ENCODE assay signal across 8 mouse cellular contexts in genomic region chr9:21181421-21182220, GRCm38 (mm10). TPM values are rescaled to one million over a fixed set of nuclear protein-coding genes. Genes with fewer than 3 reads are reported as not detected.
A peak's percentile ranks its signal among the peaks of the same experiment; 100 is the strongest.
DNase-seq lines count a peak whose midpoint lies in the region; ATAC-seq and TF ChIP-seq lines count a peak whose summit lies in the region.

No protein-coding gene starts in this region.

- no peaks in the 10 kb centered on the region for H3K9me3 ChIP-seq in embryonic facial prominence, embryonic 15.5 days (replicated peaks)
- H3K9me3 ChIP-seq in hindbrain, embryonic 12.5 days (replicated peaks): no peaks in the 10 kb centered on the region
- H3K9me3 ChIP-seq in liver, embryonic 14.5 days (ENCODE audit: control insufficient read depth, low read length): no peaks in the 10 kb centered on the region
- no peaks in the 10 kb centered on the region for H3K9me3 ChIP-seq in neural tube, embryonic 15.5 days (replicated peaks)

- DNase-seq in urinary bladder, postnatal 25 days (ENCODE audit: low spot score): peak; percentile 50
- DNase-seq in urinary bladder, adult 2 months (ENCODE audit: low spot score): no peak
- DNase-seq in liver, embryonic 14.5 days (ENCODE audit: low read depth in 3 of 3, low spot score in 3 of 3): no peak
- DNase-seq in layer of hippocampus, adult 9-10 months (ENCODE audit: low spot score): no peak
- DNase-seq in frontal cortex, postnatal 25 days (ENCODE audit: low spot score in 2 of 2): no peak

- WGBS in embryonic facial prominence, embryonic 15.5 days: 8% methylated on average over 48 of the region's 48 CpGs
- 7% methylated on average over 48 of the region's 48 CpGs for WGBS in hindbrain, embryonic 12.5 days
- 2% methylated on average over 46 of the region's 48 CpGs for WGBS in liver, embryonic 14.5 days (ENCODE audit: insufficient replicate concordance)
- 12% methylated on average over 47 of the region's 48 CpGs for WGBS in neural tube, embryonic 15.5 days

- ATAC-seq in embryonic facial prominence, embryonic 15.5 days (ENCODE audit: insufficient number of reproducible peaks, low FRiP score, low TSS enrichment, low read depth): no peak
- no peak for ATAC-seq in hindbrain, embryonic 12.5 days (ENCODE audit: low FRiP score)
- ATAC-seq in liver, embryonic 14.5 days (ENCODE audit: insufficient read depth): 0 out of 2 replicates have a peak, but pooled peaks have one; percentile 27
- no peak for ATAC-seq in neural tube, embryonic 15.5 days (ENCODE audit: low FRiP score)

- peak overlapping the region; percentile 36 for H3K4me3 ChIP-seq in embryonic facial prominence, embryonic 15.5 days (replicated peaks)
- peak overlapping the region; percentile 18 for H3K4me3 ChIP-seq in hindbrain, embryonic 12.5 days
- peak overlapping the region; percentile 58 to 62 for H3K4me3 ChIP-seq in liver, embryonic 14.5 days (ENCODE audit: insufficient read depth in 1 of 2, low read depth in 2 of 2, low read length in 2 of 2)
- peak overlapping the region; percentile 24 for H3K4me3 ChIP-seq in neural tube, embryonic 15.5 days (replicated peaks)

- no peak for TF ChIP-seq CTCF in liver, embryonic 14.5 days (IDR thresholded peaks at IDR 0.05; ENCODE audit: low read depth)

- peak overlapping the region; percentile 48 for H3K4me2 ChIP-seq in embryonic facial prominence, embryonic 15.5 days (replicated peaks)
- peak overlapping the region; percentile 38 for H3K4me2 ChIP-seq in hindbrain, embryonic 12.5 days (replicated peaks)
- peak overlapping the region; percentile 71 for H3K4me2 ChIP-seq in liver, embryonic 14.5 days (ENCODE audit: low read depth)
- H3K4me2 ChIP-seq in neural tube, embryonic 15.5 days: peak overlapping the region; percentile 49

- H3K27ac ChIP-seq in embryonic facial prominence, embryonic 15.5 days (replicated peaks): no peak overlapping the region
- H3K27ac ChIP-seq in hindbrain, embryonic 12.5 days: no peak overlapping the region
- H3K27ac ChIP-seq in liver, embryonic 14.5 days: no peak overlapping the region
- no peak overlapping the region for H3K27ac ChIP-seq in neural tube, embryonic 15.5 days (replicated peaks)

- H3K27me3 ChIP-seq in embryonic facial prominence, embryonic 15.5 days: peaks cover 15% of the 10 kb centered on the region
- peaks cover 53% of the 10 kb centered on the region for H3K27me3 ChIP-seq in hindbrain, embryonic 12.5 days
- no peaks in the 10 kb centered on the region for H3K27me3 ChIP-seq in liver, embryonic 14.5 days (ENCODE audit: control insufficient read depth, insufficient read depth, low read length)
- H3K27me3 ChIP-seq in neural tube, embryonic 15.5 days (replicated peaks): peaks cover 38% of the 10 kb centered on the region

- no peaks in the 10 kb centered on the region for H3K36me3 ChIP-seq in embryonic facial prominence, embryonic 15.5 days
- H3K36me3 ChIP-seq in hindbrain, embryonic 12.5 days: no peaks in the 10 kb centered on the region
- no peaks in the 10 kb centered on the region for H3K36me3 ChIP-seq in liver, embryonic 14.5 days (replicated peaks; ENCODE audit: control insufficient read depth, insufficient read depth, low read depth)
- no peaks in the 10 kb centered on the region for H3K36me3 ChIP-seq in neural tube, embryonic 15.5 days

- peaks cover 32% of the 10 kb centered on the region for H3K4me1 ChIP-seq in embryonic facial prominence, embryonic 15.5 days
- peaks cover 8% of the 10 kb centered on the region; the same call in 1 of the 2 replicates for H3K4me1 ChIP-seq in hindbrain, embryonic 12.5 days
- H3K4me1 ChIP-seq in liver, embryonic 14.5 days (replicated peaks; ENCODE audit: control insufficient read depth in 2 of 2, insufficient read depth in 2 of 2, low read length in 1 of 2): peaks cover 3 to 15% of the 10 kb centered on the region in 2 experiments
- H3K4me1 ChIP-seq in neural tube, embryonic 15.5 days: peaks cover 10% of the 10 kb centered on the region

- TF ChIP-seq EP300 in liver, embryonic 14.5 days (IDR thresholded peaks at IDR 0.05; ENCODE audit: low read depth): no peak

- H3K9ac ChIP-seq in embryonic facial prominence, embryonic 15.5 days: peak overlapping the region; percentile 13
- H3K9ac ChIP-seq in hindbrain, embryonic 12.5 days: no peak overlapping the region
- peak overlapping the region; percentile 54 for H3K9ac ChIP-seq in liver, embryonic 14.5 days (replicated peaks)
- H3K9ac ChIP-seq in neural tube, embryonic 15.5 days (replicated peaks): no peak overlapping the region; the same call in 1 of the 2 replicates

RNA-seq across cellular contexts. Expression of gene Pde4a, which starts 16.1 kb away (rescaled TPM):
- polyA plus RNA-seq in urinary bladder, adult 2 months (2012; rRNA removed): 8.3 and 11.6 TPM in 2 replicates
- polyA plus RNA-seq in embryonic facial prominence, embryonic 15.5 days (2015; fragmentation: Nextera tagmentation; extraction: Ambion mirVana): 7.5 and 9.4 TPM in 2 replicates
- 11.4 and 11.7 TPM in 2 replicates for polyA plus RNA-seq in hindbrain, embryonic 12.5 days (2016; fragmentation: Nextera tagmentation; extraction: Ambion mirVana)
- 1.3 and 1.4 TPM in 2 replicates for polyA plus RNA-seq in liver, embryonic 14.5 days (2012; rRNA removed)
- 1.1 and 1.4 TPM in 2 replicates for polyA plus RNA-seq in liver, embryonic 14.5 days (2014; fragmentation: Nextera tagmentation; extraction: Ambion mirVana)
- polyA plus RNA-seq in neural tube, embryonic 15.5 days (2015; fragmentation: Nextera tagmentation; extraction: Ambion mirVana): 37.4 and 42.1 TPM in 2 replicates

RNA-seq across cellular contexts. Expression of gene Cdc37, which starts 31.8 kb away (rescaled TPM):
- polyA plus RNA-seq in urinary bladder, adult 2 months (2012; rRNA removed): 198 and 211 TPM in 2 replicates
- polyA plus RNA-seq in embryonic facial prominence, embryonic 15.5 days (2015; fragmentation: Nextera tagmentation; extraction: Ambion mirVana): 296 and 300 TPM in 2 replicates
- polyA plus RNA-seq in hindbrain, embryonic 12.5 days (2016; fragmentation: Nextera tagmentation; extraction: Ambion mirVana): 271 and 274 TPM in 2 replicates
- 36.8 and 123 TPM in 2 replicates for polyA plus RNA-seq in liver, embryonic 14.5 days (2012; rRNA removed)
- polyA plus RNA-seq in liver, embryonic 14.5 days (2014; fragmentation: Nextera tagmentation; extraction: Ambion mirVana): 118 and 129 TPM in 2 replicates
- polyA plus RNA-seq in neural tube, embryonic 15.5 days (2015; fragmentation: Nextera tagmentation; extraction: Ambion mirVana): 199 and 230 TPM in 2 replicates

RNA-seq across cellular contexts. Expression of gene Tyk2, which starts 50.6 kb away (rescaled TPM):
- 23.9 and 28.5 TPM in 2 replicates for polyA plus RNA-seq in urinary bladder, adult 2 months (2012; rRNA removed)
- 13.9 and 16.0 TPM in 2 replicates for polyA plus RNA-seq in embryonic facial prominence, embryonic 15.5 days (2015; fragmentation: Nextera tagmentation; extraction: Ambion mirVana)
- polyA plus RNA-seq in hindbrain, embryonic 12.5 days (2016; fragmentation: Nextera tagmentation; extraction: Ambion mirVana): 16.3 and 18.1 TPM in 2 replicates
- 5.7 and 6.2 TPM in 2 replicates for polyA plus RNA-seq in liver, embryonic 14.5 days (2012; rRNA removed)
- 4.0 and 5.1 TPM in 2 replicates for polyA plus RNA-seq in liver, embryonic 14.5 days (2014; fragmentation: Nextera tagmentation; extraction: Ambion mirVana)
- polyA plus RNA-seq in neural tube, embryonic 15.5 days (2015; fragmentation: Nextera tagmentation; extraction: Ambion mirVana): 9.9 and 12.4 TPM in 2 replicates

RNA-seq across cellular contexts. Expression of gene Keap1, which starts 57.5 kb away (rescaled TPM):
- 36.8 and 38.7 TPM in 2 replicates for polyA plus RNA-seq in urinary bladder, adult 2 months (2012; rRNA removed)
- polyA plus RNA-seq in embryonic facial prominence, embryonic 15.5 days (2015; fragmentation: Nextera tagmentation; extraction: Ambion mirVana): 73.2 and 76.4 TPM in 2 replicates
- polyA plus RNA-seq in hindbrain, embryonic 12.5 days (2016; fragmentation: Nextera tagmentation; extraction: Ambion mirVana): 54.8 and 55.6 TPM in 2 replicates
- 15.1 and 15.8 TPM in 2 replicates for polyA plus RNA-seq in liver, embryonic 14.5 days (2012; rRNA removed)
- 15.6 and 16.4 TPM in 2 replicates for polyA plus RNA-seq in liver, embryonic 14.5 days (2014; fragmentation: Nextera tagmentation; extraction: Ambion mirVana)
- 70.1 and 72.0 TPM in 2 replicates for polyA plus RNA-seq in neural tube, embryonic 15.5 days (2015; fragmentation: Nextera tagmentation; extraction: Ambion mirVana)

Comparison
In these comparisons a context has a peak if more than half of its experiments do, and no peak if none do; other contexts are left out.
1. H3K9ac ChIP-seq: peak in embryonic facial prominence, embryonic 15.5 days (single experiment) and liver, embryonic 14.5 days (single experiment); none in hindbrain, embryonic 12.5 days (single experiment) and neural tube, embryonic 15.5 days (single experiment).
2. Peak in every context shown above with its lines, with median percentiles within 50 percentile points of each other: H3K4me2 ChIP-seq and H3K4me3 ChIP-seq.